Mouse (Mus musculus) cerebellum, postnatal 4 days (tissue): ENCODE results near the gene Ppp1r10.
A peak's percentile ranks its signal among the peaks of the same experiment; 100 is the strongest.

Source experiments
- DNase-seq, 2 experiments: peaks; one replicate each; pipeline ENCODE4 v3.0.0; 2022; ENCODE audit warnings: low spot score in 2 of 2, mixed read lengths in 1 of 2

Ppp1r10 gene

GRCm38 (mm10) chr17:35903343-35903991, 12.8 kb upstream of the Ppp1r10 start:
- DNase-seq: no peak

DNA sequence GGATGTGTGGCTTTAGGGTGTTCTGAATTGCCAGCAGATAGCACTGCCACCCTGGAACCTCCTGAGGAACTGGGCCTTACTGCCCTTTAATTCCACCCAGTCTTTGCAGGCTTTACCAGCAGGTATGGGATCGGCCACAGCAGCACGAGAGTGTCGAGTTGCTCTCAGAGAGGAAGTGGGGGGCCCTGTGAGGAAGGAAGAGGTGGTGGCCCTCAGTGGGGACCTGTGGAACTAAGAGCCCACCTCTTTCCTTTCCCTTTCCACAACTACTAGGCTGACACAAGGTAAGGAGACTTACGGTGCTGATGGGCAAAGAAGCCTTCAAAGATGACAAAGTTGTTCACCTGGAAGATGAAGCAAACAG, 12.3 kb upstream of the Ppp1r10 start:
- no peak for DNase-seq

DNA sequence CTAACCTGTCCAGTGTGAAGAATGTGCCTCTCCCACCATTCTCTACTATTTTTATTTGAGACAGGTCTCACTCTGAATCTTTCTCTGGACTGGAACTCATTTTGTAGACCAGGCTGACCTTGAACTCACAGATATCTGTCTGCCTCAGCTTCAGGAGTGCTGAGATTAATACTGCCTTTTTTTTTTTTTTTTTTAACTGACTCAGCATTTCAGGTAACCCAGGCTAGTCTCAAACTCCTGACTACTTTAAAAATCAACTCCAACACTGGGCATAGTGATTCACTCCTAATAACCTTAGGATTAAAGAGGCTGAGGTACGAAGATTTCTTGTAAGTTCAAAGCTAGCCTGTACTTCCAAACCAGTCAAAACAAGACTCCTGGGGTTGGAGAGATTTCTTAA, 10.6 kb upstream of the Ppp1r10 start:
- no peak for DNase-seq

- no peak for DNase-seq
These were observed 8.6 kb upstream of the Ppp1r10 start for GRCm38 (mm10) chr17:35907609-35908008.

DNA sequence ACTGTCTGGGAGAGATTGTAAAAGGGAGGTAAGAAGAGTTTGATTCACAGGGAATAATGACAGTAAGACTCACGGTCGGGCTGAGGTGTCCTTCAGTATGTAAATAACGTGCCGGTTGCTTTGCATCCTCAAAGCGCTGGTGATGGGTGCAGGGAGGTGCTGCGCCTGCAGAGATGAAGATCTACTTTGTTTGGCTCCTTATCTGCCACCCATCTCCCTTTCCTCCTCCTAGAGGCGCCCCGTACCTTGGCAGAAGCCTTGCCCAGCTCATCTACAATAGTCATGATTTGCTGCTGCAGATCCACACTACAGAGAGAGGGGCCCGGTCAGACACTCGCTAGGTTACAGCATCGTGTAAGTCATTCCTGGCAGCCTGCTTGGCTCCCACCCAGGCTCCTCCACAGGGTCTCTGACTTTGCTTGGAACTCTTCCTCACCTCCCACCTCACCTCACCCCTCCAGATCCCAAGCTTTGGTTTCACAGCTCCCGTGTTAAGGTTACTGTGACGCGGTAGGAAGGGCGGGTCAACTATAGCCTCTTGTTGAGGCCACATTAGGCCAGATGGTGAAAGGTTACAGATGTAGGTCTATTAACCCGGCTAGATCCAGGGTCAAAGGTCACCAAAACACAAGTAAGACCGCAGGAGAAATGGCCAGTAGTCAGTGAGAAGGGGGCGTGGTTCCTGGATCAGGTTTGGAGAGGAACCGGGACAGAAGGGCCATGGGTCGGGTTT, 6.9 kb upstream of the Ppp1r10 start:
- no peak for DNase-seq

- DNase-seq: peak; percentile 84 to 95
These were observed 6.3 kb upstream of the Ppp1r10 start, which contains the start of gene Atat1 for GRCm38 (mm10) chr17:35909919-35910369. Gene Atat1, minus strand, starts transcription at chr17:35910075.

- no peak for DNase-seq
These were observed 1.3 kb upstream of the Ppp1r10 start for GRCm38 (mm10) chr17:35914975-35915374.

GRCm38 (mm10) chr17:35915538-35916296, 517 bp upstream of the Ppp1r10 start:
- DNase-seq: no peak

DNA sequence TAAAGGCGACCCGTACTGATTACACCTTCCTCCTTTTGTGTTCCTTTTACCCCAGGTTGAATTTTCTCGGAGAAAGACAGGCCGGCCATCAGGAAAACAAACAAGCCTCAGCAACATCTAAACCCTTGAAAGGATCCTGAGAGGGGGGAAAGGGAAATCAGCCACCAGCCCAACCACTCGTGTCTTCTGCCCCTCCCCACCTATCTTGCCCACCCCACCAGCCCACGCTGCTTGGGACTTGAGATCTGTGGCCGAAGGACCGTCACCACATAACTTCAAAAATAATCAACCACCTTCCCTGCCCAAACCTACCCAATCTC, 869 bp downstream of the Ppp1r10 start:
- DNase-seq: no peak

DNA sequence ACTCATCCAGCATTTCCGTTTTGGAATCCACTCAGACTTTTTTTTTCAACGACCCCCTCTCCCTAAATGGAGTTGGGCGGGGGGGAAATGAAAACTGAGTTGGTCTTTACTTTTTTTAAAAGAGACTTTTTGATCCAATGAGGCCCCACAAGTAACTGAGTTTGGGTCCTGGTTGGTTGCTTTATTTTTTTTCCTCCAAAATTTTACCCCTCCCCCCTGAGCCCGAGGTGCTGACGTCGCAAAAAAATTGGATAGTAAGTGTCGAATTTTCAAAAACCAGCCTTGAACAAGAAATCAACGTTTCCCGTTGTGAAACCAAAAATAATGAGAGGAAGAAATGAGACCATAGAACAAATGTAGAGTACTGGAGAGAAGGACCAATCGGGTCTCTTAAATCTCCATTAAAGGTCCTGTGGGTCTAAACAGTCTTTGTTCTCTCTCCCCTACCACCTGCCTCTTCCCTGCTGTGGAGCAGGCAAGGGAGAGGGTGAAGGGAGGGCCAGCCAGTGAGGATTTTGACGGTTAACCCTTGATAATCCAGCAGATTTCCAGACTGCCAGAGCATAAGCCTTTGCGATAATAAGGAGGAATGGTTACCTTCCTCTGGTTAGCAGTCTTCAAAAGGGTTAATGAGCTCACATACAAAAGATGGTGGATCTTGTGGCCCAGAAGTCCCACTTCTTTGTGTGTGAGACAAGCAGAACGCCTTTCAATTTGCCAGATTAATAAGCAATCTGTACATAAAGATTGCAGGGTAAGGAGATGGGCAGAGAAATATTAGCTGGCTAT, 1.4 kb downstream of the Ppp1r10 start:
- DNase-seq: peak in 1 of 2 experiments; percentile 66

DNA sequence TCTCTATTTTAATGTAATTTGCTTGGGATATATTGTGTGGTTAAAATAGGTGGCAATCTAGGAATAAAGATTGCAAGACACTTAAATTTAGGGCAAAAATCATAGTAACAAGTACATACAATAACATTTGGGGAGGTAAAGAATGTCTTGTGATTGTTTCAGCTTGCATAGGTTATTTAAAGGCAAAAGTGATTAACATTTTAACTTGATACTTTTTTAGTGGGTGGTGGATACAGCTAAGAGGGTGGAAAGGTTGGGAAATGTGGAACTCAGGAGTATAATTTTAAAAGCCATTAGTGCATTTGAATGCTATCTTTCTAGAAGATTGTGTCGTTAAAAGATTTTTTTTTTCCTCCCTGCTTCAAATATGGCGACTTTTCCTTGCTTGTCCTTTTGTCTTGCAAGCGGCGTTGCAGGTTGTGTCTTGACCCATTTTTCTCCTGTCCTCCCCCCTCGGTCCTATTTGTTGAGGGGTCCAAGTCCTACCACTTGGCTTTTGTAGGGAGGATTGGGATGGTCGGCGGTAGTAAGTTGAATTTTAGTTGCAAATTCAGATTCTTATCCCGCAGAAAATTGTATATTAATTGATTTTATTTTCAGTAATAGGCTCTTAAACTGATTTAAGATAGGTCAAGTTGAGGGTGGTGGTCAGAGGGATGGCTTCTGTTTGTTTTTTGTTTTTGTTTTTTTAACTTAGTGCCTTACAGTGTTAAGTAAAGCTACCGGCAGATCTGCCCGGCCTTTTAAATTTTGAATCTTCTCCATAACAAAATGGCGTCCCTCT, 2.2 kb downstream of the Ppp1r10 start:
- peak in 1 of 2 experiments; percentile 34 for DNase-seq

DNA sequence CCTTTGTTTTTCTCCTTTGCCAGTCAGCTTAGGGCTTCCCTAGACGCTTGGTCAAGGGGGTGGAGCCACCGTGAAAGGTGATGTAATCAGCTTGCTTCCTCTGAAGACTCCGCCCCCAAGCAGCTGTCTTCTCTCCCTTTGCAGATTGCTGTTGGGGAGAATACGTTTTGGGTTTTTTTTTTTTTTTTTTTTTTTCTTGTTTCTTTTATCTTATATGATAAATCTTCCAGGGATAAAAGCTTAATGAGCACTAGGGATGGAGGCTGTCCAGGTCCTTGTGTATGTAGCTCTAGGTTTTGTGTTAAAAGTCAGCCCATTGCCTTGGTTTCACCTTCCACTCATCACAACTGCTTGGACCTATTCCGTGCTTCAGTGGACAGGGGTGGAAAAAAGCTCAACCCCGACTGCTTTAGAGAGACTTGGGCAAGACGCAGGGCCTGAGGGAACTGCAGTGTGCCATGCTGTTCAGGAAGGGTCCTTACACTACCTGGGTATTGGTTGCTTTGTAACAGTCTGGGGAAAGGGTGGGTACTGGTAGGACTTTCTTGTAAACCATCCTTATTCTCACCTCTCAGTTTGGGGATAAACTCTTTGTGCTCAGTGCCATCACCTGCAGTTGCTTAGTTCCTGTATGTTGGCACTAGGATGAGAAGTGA, 3.0 kb downstream of the Ppp1r10 start:
- peak; percentile 70 to 90 for DNase-seq

DNA sequence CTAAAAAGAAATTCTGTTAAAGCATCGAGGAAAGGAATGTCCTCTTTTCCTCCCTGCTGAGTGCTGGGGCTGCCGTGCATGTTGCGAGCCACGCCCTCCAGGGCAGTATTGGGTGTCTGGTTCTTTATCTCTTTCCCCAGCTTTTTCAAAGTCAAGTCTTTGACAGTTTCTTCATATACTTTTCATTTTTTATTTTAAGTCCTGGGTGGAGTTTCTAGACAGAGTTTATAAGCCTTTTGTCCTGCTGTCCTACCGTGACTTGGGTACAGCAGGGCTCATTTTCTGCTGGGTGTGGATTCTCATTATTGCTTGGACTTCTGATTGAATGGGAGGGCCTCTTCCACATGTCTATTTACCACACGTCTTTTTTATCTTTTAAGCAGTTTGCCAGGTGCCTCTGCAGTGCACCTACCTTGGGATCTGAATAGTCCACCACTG, 3.6 kb downstream of the Ppp1r10 start:
- DNase-seq: no peak

DNA sequence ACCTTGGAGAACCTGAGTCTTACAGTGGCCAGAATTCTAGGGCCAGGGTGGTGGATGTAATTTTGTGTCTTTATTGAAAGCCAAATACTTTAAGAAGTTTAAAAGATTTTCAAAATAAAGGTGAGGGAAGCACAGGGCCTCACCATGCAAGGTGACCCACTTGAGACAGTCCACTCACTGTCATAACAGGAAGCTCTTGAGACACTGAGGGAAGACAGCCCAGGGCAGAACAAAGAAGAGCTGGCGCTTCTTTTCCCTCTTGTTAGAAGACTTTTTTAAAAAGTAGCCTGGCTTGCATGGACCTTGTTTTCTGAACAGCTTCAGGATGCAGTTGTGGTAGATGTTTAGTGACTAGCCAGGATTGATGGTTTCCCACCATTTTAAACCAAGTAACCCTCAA, 4.2 kb downstream of the Ppp1r10 start:
- no peak for DNase-seq

GRCm38 (mm10) chr17:35920862-35921562, 4.8 kb downstream of the Ppp1r10 start:
- peak in 1 of 2 experiments; percentile 38 for DNase-seq

GRCm38 (mm10) chr17:35921710-35922109, 5.5 kb downstream of the Ppp1r10 start:
- no peak for DNase-seq

- no peak for DNase-seq
These were observed 6.3 kb downstream of the Ppp1r10 start for GRCm38 (mm10) chr17:35922566-35922965.

DNA sequence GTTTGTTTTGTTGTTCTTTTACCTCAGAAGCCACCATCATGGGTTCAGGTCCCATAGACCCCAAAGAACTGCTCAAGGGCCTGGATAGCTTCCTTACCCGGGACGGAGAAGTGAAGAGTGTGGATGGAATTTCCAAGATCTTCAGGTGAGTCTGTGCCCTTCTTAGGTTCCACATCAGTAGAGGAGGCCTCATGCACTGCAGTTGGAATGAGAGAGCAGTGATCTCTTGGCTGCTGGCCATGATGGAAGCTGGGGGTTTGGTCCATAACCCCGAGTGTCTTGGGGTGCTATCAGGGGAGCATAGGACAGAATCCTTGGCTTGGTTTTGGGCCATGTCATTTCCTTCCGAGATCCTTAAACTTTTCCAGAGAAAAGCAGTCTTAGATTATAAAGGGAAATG, 7.0 kb downstream of the Ppp1r10 start:
- DNase-seq: no peak

DNA sequence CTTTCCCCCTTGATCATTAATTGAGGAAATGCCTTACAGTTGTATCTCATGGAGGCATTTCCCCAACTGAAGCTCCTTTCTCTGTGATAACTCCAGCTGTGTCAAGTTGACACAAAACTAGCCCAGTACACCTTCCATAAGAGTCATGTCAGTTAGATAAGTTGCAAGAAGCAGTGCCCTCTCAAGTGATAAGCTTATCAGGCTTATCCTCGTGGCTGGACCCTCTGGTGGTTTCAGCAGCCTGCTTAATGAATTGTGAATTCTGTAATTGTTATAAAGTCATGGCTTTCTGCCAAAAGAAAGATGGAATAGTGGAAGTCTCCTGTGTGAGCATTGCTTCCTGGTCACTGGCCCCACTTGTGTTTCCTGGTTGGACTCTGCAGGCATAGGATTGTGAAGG, 11.2 kb downstream of the Ppp1r10 start:
- no peak for DNase-seq

- DNase-seq: no peak
These were observed 13.3 kb downstream of the Ppp1r10 start for GRCm38 (mm10) chr17:35929534-35929933.
